8 mouse cellular contexts compared by ENCODE assay signal in the genomic region with DNA sequence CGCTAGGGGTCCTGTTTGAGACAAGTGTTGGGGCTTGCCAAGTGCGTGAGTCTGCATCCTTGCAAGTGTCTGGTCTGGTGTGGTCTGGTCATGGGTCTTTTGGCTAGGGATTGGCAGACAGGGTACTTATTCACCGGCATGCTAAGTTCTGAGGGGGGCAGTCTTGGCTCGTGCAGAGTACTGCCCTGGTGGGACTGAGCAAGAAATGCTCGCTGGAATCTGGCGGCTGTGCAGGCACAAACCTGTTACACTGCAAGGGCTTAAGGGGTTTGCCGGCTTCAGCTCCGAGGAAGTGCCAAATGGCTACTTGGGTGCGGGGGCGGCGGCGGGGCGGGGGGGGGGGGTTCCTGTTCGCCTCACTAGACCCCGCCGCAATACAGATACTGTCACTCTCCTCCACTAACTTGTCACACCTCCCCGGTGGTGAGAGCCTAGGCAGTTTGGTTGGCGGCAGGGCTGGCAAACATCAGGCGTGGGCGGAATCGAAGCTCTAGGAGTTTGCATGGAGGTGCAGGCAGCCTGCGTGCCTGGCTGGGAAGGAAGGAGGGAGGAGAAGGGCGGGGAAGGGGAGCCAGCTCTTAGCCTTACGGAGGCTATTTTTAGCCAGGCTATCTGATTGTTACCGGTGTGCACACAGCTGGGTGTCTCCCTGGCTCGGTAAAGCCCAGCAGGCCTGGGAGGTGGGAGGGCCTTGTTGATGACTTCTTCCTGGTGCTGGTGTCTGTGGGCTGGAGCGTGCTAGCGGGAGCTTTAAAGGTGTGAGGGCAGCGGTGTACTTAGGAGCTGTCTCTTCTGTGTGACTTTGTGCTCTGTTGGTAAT. TPM values are rescaled to one million over a fixed set of nuclear protein-coding genes. Genes with fewer than 3 reads are reported as not detected.
A peak's percentile ranks its signal among the peaks of the same experiment; 100 is the strongest.
DNase-seq lines count a peak whose midpoint lies in the region; ATAC-seq and TF ChIP-seq lines count a peak whose summit lies in the region.

No protein-coding gene starts in this region.

- DNase-seq in 3134 (ENCODE audit: extremely low read depth, insufficient read length, low spot score): peak; percentile 48
- DNase-seq in adrenal gland, postnatal 14 days: peak; percentile 84
- peak; percentile 80 to 89 for DNase-seq in heart, adult 18-20 months
- peak; percentile 73 for DNase-seq in kidney, adult 2 months
- DNase-seq in spleen, postnatal 4 days (ENCODE audit: low spot score in 2 of 2): peak; percentile 52 to 76

- H3K9me3 ChIP-seq in embryonic facial prominence, embryonic 12.5 days: no peaks in the 10 kb centered on the region
- no peaks in the 10 kb centered on the region for H3K9me3 ChIP-seq in limb, embryonic 13.5 days
- no peaks in the 10 kb centered on the region for H3K9me3 ChIP-seq in midbrain, embryonic 15.5 days

- 4% methylated on average over 29 of the region's 29 CpGs for WGBS in embryonic facial prominence, embryonic 12.5 days
- 3% methylated on average over 29 of the region's 29 CpGs for WGBS in kidney, adult 2 months
- 3% methylated on average over 29 of the region's 29 CpGs for WGBS in limb, embryonic 13.5 days
- 3% methylated on average over 29 of the region's 29 CpGs for WGBS in midbrain, embryonic 15.5 days

- H3K4me3 ChIP-seq in embryonic facial prominence, embryonic 12.5 days: peak overlapping the region; percentile 41
- H3K4me3 ChIP-seq in kidney, adult 2 months (ENCODE audit: insufficient read depth, low read depth, low read length): peak overlapping the region; percentile 38
- peak overlapping the region; percentile 45 for H3K4me3 ChIP-seq in limb, embryonic 13.5 days
- H3K4me3 ChIP-seq in midbrain, embryonic 15.5 days: peak overlapping the region; percentile 37

- H3K4me1 ChIP-seq in embryonic facial prominence, embryonic 12.5 days: peaks cover 21% of the 10 kb centered on the region
- H3K4me1 ChIP-seq in kidney, adult 2 months (ENCODE audit: control insufficient read depth, insufficient read depth, low read length): peaks cover 28% of the 10 kb centered on the region
- H3K4me1 ChIP-seq in limb, embryonic 13.5 days: peaks cover 48% of the 10 kb centered on the region
- H3K4me1 ChIP-seq in midbrain, embryonic 15.5 days: peaks cover 32% of the 10 kb centered on the region

- 0 out of 2 replicates have a peak, but pooled peaks cover 13% of the 10 kb centered on the region for H3K36me3 ChIP-seq in embryonic facial prominence, embryonic 12.5 days
- no peaks in the 10 kb centered on the region; the same call in 1 of the 2 replicates for H3K36me3 ChIP-seq in kidney, adult 2 months (ENCODE audit: control insufficient read depth, insufficient read depth, low read length)
- peaks cover 34% of the 10 kb centered on the region for H3K36me3 ChIP-seq in limb, embryonic 13.5 days
- 0 out of 2 replicates have a peak, but pooled peaks cover 2% of the 10 kb centered on the region for H3K36me3 ChIP-seq in midbrain, embryonic 15.5 days (replicated peaks)

- no peak for TF ChIP-seq CTCF in kidney, adult 2 months (conservative IDR thresholded peaks at IDR 0.05; ENCODE audit: insufficient read depth, insufficient read length, low read depth, low read length)

- H3K27ac ChIP-seq in embryonic facial prominence, embryonic 12.5 days: peak overlapping the region; percentile 50; the same call in 1 of the 2 replicates
- no peak overlapping the region for H3K27ac ChIP-seq in kidney, adult 2 months (ENCODE audit: insufficient read depth, low read depth, low read length)
- H3K27ac ChIP-seq in limb, embryonic 13.5 days: peak overlapping the region; percentile 61; the same call in 1 of the 2 replicates
- H3K27ac ChIP-seq in midbrain, embryonic 15.5 days: peak overlapping the region; percentile 51

- peak overlapping the region; percentile 44 for H3K9ac ChIP-seq in embryonic facial prominence, embryonic 12.5 days
- peak overlapping the region; percentile 63 for H3K9ac ChIP-seq in limb, embryonic 13.5 days
- peak overlapping the region; percentile 34 for H3K9ac ChIP-seq in midbrain, embryonic 15.5 days

- H3K27me3 ChIP-seq in embryonic facial prominence, embryonic 12.5 days: no peaks in the 10 kb centered on the region
- H3K27me3 ChIP-seq in kidney, adult 2 months (replicated peaks; ENCODE audit: control insufficient read depth, insufficient read depth, low read length): no peaks in the 10 kb centered on the region
- H3K27me3 ChIP-seq in limb, embryonic 13.5 days: no peaks in the 10 kb centered on the region
- no peaks in the 10 kb centered on the region for H3K27me3 ChIP-seq in midbrain, embryonic 15.5 days (replicated peaks)

- peak overlapping the region; percentile 68 for H3K4me2 ChIP-seq in embryonic facial prominence, embryonic 12.5 days (replicated peaks)
- H3K4me2 ChIP-seq in limb, embryonic 13.5 days (replicated peaks): peak overlapping the region; percentile 82
- peak overlapping the region; percentile 59 for H3K4me2 ChIP-seq in midbrain, embryonic 15.5 days

- TF ChIP-seq POLR2A in kidney, adult 2 months (IDR thresholded peaks at IDR 0.05; ENCODE audit: low read depth, low read length): no peak

- ATAC-seq in embryonic facial prominence, embryonic 12.5 days (ENCODE audit: insufficient number of reproducible peaks, insufficient read depth, low FRiP score, low TSS enrichment): peak; percentile 65
- ATAC-seq in limb, embryonic 13.5 days (ENCODE audit: low FRiP score, low read depth): peak; percentile 71
- ATAC-seq in midbrain, embryonic 15.5 days (replicated peaks): peak; percentile 78

RNA-seq across cellular contexts. Expression of gene Foxj2, which starts 6.4 kb away (rescaled TPM):
- total RNA-seq in adrenal gland, postnatal 14 days (2021): 21.0 and 21.3 TPM in 2 replicates
- 6.7 TPM in 2 replicates for polyA plus RNA-seq in embryonic facial prominence, embryonic 12.5 days (2016; fragmentation: Nextera tagmentation; extraction: Ambion mirVana)
- 10 to 100 TPM; 31.7 to 33.5 TPM for total RNA-seq in heart, adult 18-20 months (2021)
- 9.7 and 12.7 TPM in 2 replicates for polyA plus RNA-seq in kidney, adult 2 months (2012; rRNA removed)
- 6.4 and 7.1 TPM in 2 replicates for polyA plus RNA-seq in limb, embryonic 13.5 days (2015; fragmentation: Nextera tagmentation; extraction: Ambion mirVana)
- 8.3 and 9.1 TPM in 2 replicates for polyA plus RNA-seq in midbrain, embryonic 15.5 days (2015; fragmentation: Nextera tagmentation; extraction: Ambion mirVana)

RNA-seq across cellular contexts. Expression of gene Slc2a3, which starts 24.7 kb away (rescaled TPM):
- total RNA-seq in adrenal gland, postnatal 14 days (2021): 8.5 and 14.9 TPM in 2 replicates
- 31.5 and 32.7 TPM in 2 replicates for polyA plus RNA-seq in embryonic facial prominence, embryonic 12.5 days (2016; fragmentation: Nextera tagmentation; extraction: Ambion mirVana)
- total RNA-seq in heart, adult 18-20 months (2021): 1 to 10 TPM; 2.7 to 3.5 TPM
- 1.3 and 2.7 TPM in 2 replicates for polyA plus RNA-seq in kidney, adult 2 months (2012; rRNA removed)
- 72.7 and 83.0 TPM in 2 replicates for polyA plus RNA-seq in limb, embryonic 13.5 days (2015; fragmentation: Nextera tagmentation; extraction: Ambion mirVana)
- 34.6 and 36.8 TPM in 2 replicates for polyA plus RNA-seq in midbrain, embryonic 15.5 days (2015; fragmentation: Nextera tagmentation; extraction: Ambion mirVana)

RNA-seq across cellular contexts. Expression of gene C3ar1, which starts 29.8 kb away (rescaled TPM):
- total RNA-seq in adrenal gland, postnatal 14 days (2021): 1.4 and 2.1 TPM in 2 replicates
- 2.3 and 2.5 TPM in 2 replicates for polyA plus RNA-seq in embryonic facial prominence, embryonic 12.5 days (2016; fragmentation: Nextera tagmentation; extraction: Ambion mirVana)
- total RNA-seq in heart, adult 18-20 months (2021): 1 to 10 TPM; 1.3 to 1.6 TPM
- 1.6 and 2.1 TPM in 2 replicates for polyA plus RNA-seq in kidney, adult 2 months (2012; rRNA removed)
- polyA plus RNA-seq in limb, embryonic 13.5 days (2015; fragmentation: Nextera tagmentation; extraction: Ambion mirVana): 3.6 and 3.8 TPM in 2 replicates
- polyA plus RNA-seq in midbrain, embryonic 15.5 days (2015; fragmentation: Nextera tagmentation; extraction: Ambion mirVana): 1.4 and 1.6 TPM in 2 replicates

RNA-seq across cellular contexts. Expression of gene Necap1, which starts 48.1 kb away (rescaled TPM):
- 47.1 and 47.2 TPM in 2 replicates for total RNA-seq in adrenal gland, postnatal 14 days (2021)
- 59.6 and 65.4 TPM in 2 replicates for polyA plus RNA-seq in embryonic facial prominence, embryonic 12.5 days (2016; fragmentation: Nextera tagmentation; extraction: Ambion mirVana)
- 10 to 100 TPM; 20.7 to 24.3 TPM for total RNA-seq in heart, adult 18-20 months (2021)
- polyA plus RNA-seq in kidney, adult 2 months (2012; rRNA removed): 20.5 and 25.0 TPM in 2 replicates
- 69.2 and 72.4 TPM in 2 replicates for polyA plus RNA-seq in limb, embryonic 13.5 days (2015; fragmentation: Nextera tagmentation; extraction: Ambion mirVana)
- polyA plus RNA-seq in midbrain, embryonic 15.5 days (2015; fragmentation: Nextera tagmentation; extraction: Ambion mirVana): 134 and 146 TPM in 2 replicates
